Mouse (Mus musculus): ENCODE measurements around the gene Tpmt. TPM values are rescaled to one million over a fixed set of nuclear protein-coding genes. Genes with fewer than 3 reads are reported as not detected.

The Tpmt gene
- polyA plus RNA-seq (2015; fragmentation: Nextera tagmentation; extraction: Ambion mirVana) = 13.6 and 13.9 TPM in 2 replicates

DNA sequence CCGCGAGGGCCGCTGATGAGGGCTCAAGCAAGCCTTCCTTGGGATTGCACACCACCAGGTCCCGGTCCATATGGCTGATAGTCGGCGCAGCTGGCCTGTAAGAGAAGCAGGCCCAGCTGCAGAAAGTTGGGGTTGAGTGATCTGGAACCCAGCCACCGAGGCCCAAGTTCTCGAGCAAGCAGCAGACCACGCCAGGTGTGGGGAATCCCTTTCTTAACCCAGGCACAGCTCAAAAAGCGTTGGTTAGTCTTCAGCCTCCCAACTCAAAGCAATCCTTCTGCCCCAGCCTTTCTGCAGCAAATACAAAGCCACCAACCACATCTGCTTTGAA, at the start of gene Tpmt:
Tpmt (minus strand) TSS at position 121 of the 331 bp plus-strand sequence.
- ATAC-seq (replicated peaks; ENCODE audit: insufficient number of reproducible peaks, insufficient read depth, low FRiP score, low read depth) = no peak

DNA sequence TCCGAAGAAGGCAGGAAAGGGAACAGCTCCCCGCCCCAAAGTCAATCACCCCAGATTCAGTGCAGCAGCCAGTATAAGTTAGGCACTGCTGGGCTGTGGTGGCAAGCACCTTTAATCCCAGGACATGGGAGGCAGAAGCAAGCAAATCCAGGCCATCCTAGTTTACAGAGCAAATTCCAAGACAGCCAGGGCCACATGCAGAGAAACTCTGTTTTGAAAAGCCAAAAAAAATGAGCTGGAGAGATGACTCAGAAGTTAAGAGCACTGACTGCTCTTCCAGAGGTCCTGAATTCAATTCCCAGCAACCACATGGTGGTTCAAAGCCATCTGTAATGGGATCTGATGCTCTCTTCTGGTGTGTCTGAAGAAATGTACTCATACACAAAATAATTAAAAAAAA, 49.3 kb upstream of the Tpmt start:
- WGBS = 94% methylated on average over 2 of the region's 2 CpGs

More for the DNA sequence above, at the start of gene Tpmt:
- Histone ChIP-seq H3K9ac (peak within 1 kb of the TSS; percentile 87), H3K9me3 (replicated peaks) (no peaks in the 10 kb centered on the region), H3K36me3 (peaks cover 8% of the 10 kb centered on the region; the same call in 1 of the 2 replicates), H3K4me1 (replicated peaks) (peaks cover 11% of the 10 kb centered on the region), H3K4me2 (peak within 1 kb of the TSS; percentile 99), H3K4me3 (peak within 1 kb of the TSS; percentile 89), H3K27ac (peak within 1 kb of the TSS; percentile 59; the same call in 1 of the 2 replicates), H3K27me3 (no peaks in the 10 kb centered on the region)
- 16% methylated on average over 10 of the region's 10 CpGs for WGBS

DNA sequence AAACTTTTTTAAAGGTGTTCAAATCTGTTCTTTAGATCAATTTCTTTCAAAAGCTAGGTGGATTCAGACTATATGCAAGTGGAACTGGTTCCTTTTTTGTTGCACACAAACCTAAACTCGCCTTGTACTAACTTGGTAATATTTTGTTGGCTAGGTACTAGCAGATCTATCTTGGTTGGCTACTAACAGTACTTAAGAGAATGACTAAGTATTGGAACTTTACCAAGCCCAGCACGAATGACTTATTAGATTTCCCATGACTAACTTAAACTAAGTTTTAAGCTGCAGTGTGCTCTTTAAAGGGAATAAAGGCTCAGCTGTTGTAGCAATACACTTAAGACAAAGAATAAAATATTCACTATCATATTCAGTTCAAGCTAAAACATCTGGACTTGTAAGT, 44.7 kb upstream of the Tpmt start:
- Histone ChIP-seq H3K4me3 (no peak overlapping the region), H3K9me3 (replicated peaks) (no peaks in the 10 kb centered on the region), H3K4me1 (replicated peaks) (no peaks in the 10 kb centered on the region), H3K4me2 (no peak overlapping the region), H3K36me3 (peaks cover 58% of the 10 kb centered on the region), H3K9ac (no peak overlapping the region), H3K27ac (no peak overlapping the region), H3K27me3 (no peaks in the 10 kb centered on the region)
- 79% methylated on average over 2 of the region's 2 CpGs for WGBS
- ATAC-seq (replicated peaks; ENCODE audit: insufficient number of reproducible peaks, insufficient read depth, low FRiP score, low read depth) = no peak

More for the DNA sequence above, 49.3 kb upstream of the Tpmt start:
- Histone ChIP-seq H3K4me1 (replicated peaks) (peaks cover 12% of the 10 kb centered on the region), H3K27me3 (no peaks in the 10 kb centered on the region), H3K9ac (no peak overlapping the region), H3K27ac (no peak overlapping the region), H3K36me3 (peaks cover 54% of the 10 kb centered on the region), H3K9me3 (replicated peaks) (no peaks in the 10 kb centered on the region), H3K4me3 (no peak overlapping the region), H3K4me2 (no peak overlapping the region)
- no peak for ATAC-seq (replicated peaks; ENCODE audit: insufficient number of reproducible peaks, insufficient read depth, low FRiP score, low read depth)

DNA sequence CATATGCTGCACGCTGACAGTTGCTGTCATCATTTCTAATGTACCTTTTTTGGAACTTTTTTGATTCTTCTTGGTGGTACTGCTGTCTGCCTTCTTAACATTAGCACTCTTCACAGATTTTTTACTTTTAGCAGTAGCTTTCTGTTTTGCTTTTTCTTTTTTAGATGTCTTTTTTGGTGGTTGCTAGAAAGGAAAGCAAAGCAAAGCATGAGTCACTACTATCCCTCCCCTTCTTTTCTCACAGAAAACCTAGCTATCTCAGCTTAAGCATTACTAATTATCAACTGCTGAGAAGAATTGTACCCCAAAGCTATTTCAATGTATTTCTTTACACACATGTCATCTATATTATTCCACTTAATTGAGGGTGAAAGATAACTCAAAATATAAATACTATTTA, 43.9 kb upstream of the Tpmt start:
- H3K27me3 ChIP-seq = no peaks in the 10 kb centered on the region
- H3K27ac ChIP-seq = no peak overlapping the region
- H3K9ac ChIP-seq = no peak overlapping the region
- no peaks in the 10 kb centered on the region for H3K9me3 ChIP-seq (replicated peaks)
- H3K36me3 ChIP-seq = peaks cover 51% of the 10 kb centered on the region
- no peak for ATAC-seq (replicated peaks; ENCODE audit: insufficient number of reproducible peaks, insufficient read depth, low FRiP score, low read depth)
- no peaks in the 10 kb centered on the region for H3K4me1 ChIP-seq (replicated peaks)
- 84% methylated on average over 1 of the region's 1 CpGs for WGBS
- no peak overlapping the region for H3K4me3 ChIP-seq
- no peak overlapping the region for H3K4me2 ChIP-seq

DNA sequence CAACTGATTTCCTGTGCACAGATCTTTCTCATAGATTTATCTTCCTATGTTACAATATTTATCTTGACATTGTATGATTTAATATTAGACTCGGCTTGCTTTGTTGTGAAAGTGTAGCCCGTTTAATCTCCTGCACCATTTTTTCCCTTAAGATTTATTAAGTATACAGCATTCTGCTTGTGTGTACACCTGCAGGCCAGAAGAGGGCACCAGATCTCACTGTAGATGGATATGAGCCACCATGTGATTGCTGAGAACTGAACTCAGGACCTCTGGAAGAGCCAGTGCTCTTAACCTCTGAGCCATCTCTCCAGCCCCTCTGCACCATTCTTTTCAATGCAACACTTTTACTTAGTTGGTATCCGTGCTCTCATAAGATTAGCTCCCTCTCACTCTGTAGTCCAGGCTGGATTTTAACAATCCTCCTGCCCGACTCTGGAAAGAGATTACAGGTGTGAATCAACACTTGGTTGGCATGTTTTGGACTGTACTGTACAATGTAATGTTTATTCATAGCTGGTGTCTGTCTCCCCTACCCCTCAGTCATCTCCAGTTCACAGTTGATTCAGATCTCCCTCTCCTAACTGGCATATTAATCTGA, 36.5 kb upstream of the Tpmt start:
- no peak overlapping the region for H3K4me2 ChIP-seq
- WGBS = 88% methylated on average over 4 of the region's 4 CpGs
- H3K36me3 ChIP-seq = peaks cover 22% of the 10 kb centered on the region

DNA sequence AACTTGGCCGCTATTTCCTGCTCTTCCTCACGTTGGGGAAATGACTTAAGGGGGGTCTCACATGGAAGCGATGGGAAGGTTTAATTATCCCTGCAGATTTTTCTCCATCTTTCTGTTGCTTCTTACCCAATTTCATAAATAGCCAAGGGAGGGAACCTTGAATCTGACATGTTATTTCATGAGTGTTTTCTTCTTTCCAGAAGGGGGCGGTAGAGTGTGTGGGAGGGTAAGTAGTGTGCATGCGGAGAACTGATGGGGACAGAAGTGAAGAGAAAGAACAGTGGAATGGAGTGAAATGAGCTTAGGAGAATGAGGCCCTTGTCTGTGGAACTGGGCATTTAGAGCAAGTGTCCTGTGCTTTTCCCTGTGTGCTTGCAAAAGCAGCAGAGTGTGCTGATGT, 34.3 kb upstream of the Tpmt start:
- Histone ChIP-seq H3K4me2 (no peak overlapping the region), H3K4me1 (replicated peaks) (no peaks in the 10 kb centered on the region), H3K27me3 (no peaks in the 10 kb centered on the region), H3K9me3 (replicated peaks) (no peaks in the 10 kb centered on the region), H3K4me3 (no peak overlapping the region), H3K36me3 (peaks cover 22% of the 10 kb centered on the region), H3K9ac (no peak overlapping the region), H3K27ac (no peak overlapping the region)
- ATAC-seq (replicated peaks; ENCODE audit: insufficient number of reproducible peaks, insufficient read depth, low FRiP score, low read depth) = no peak
- 72% methylated on average over 5 of the region's 5 CpGs for WGBS

More for the DNA sequence above, 36.5 kb upstream of the Tpmt start:
- Histone ChIP-seq H3K4me1 (replicated peaks) (no peaks in the 10 kb centered on the region), H3K9ac (no peak overlapping the region), H3K27me3 (no peaks in the 10 kb centered on the region), H3K27ac (no peak overlapping the region), H3K4me3 (no peak overlapping the region), H3K9me3 (replicated peaks) (no peaks in the 10 kb centered on the region)
- no peak for ATAC-seq (replicated peaks; ENCODE audit: insufficient number of reproducible peaks, insufficient read depth, low FRiP score, low read depth)

DNA sequence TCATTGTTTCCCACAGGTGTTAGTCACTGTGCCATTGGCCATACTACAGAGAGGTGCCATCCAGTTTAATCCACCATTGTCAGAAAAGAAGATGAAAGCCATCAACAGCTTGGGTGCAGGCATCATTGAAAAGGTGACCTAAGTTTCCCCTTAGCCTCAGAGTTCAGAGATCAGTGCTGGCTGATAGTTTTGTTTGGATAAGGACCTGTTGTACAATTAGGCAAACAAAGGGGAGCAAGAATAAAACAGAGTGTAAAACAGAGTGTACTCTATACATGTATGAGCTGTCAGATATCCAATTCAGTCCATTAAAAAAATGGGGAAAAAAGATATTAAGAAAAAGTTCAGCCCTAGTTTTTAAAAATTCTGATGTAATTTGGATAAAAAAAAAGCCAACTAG, 32.8 kb upstream of the Tpmt start:
- Histone ChIP-seq H3K27me3 (no peaks in the 10 kb centered on the region), H3K9me3 (replicated peaks) (no peaks in the 10 kb centered on the region), H3K27ac (no peak overlapping the region), H3K4me3 (no peak overlapping the region), H3K4me1 (replicated peaks) (no peaks in the 10 kb centered on the region), H3K4me2 (no peak overlapping the region), H3K36me3 (peaks cover 27% of the 10 kb centered on the region), H3K9ac (no peak overlapping the region)
- no peak for ATAC-seq (replicated peaks; ENCODE audit: insufficient number of reproducible peaks, insufficient read depth, low FRiP score, low read depth)

DNA sequence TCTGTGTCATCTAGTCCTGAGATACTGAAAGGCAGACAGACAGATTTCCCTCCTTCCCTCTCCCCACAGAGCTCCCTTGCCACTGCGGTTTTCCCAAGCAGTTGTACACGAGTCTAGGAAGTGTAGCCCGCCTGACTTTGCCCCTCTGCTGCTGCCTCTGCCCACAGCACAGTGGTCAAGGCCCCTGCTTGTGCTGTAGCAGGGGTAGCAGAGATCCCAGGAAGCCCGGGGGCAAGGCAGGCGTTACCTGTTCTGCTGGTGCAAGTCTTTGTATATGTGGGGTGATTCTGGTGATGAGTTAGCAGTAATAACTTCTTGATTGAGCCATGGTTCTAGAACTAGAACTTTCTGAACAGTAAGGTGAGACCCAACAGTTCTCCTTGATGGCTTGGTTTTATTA, 31.6 kb upstream of the Tpmt start:
- no peak overlapping the region for H3K4me2 ChIP-seq
- H3K27me3 ChIP-seq = no peaks in the 10 kb centered on the region
- no peak overlapping the region for H3K9ac ChIP-seq
- no peak overlapping the region for H3K27ac ChIP-seq
- WGBS = 75% methylated on average over 5 of the region's 5 CpGs
- H3K4me3 ChIP-seq = no peak overlapping the region
- no peaks in the 10 kb centered on the region for H3K9me3 ChIP-seq (replicated peaks)
- H3K4me1 ChIP-seq (replicated peaks) = no peaks in the 10 kb centered on the region
- no peak for ATAC-seq (replicated peaks; ENCODE audit: insufficient number of reproducible peaks, insufficient read depth, low FRiP score, low read depth)
- H3K36me3 ChIP-seq = peaks cover 29% of the 10 kb centered on the region

DNA sequence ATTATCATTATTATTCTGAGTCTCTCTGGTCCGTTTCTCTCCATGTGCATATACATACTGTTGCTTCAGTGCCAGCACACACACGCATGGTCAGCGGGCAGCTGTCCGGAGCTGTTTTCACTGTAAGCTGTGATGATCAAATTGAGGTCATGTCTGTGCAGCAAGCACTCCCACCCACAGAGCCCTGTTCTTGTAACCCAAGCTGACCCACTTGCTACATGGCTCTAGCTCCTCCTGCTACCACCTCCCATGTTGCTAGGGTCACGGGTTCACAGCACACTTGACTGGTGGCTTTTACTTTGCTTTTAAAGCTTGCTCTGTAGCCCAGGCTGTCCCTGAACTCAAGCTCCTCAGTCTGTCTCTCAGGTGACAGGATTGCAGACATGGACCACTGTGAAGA, 27.9 kb upstream of the Tpmt start:
- Histone ChIP-seq H3K4me2 (no peak overlapping the region), H3K36me3 (peaks cover 18% of the 10 kb centered on the region), H3K9ac (no peak overlapping the region), H3K4me3 (no peak overlapping the region), H3K27me3 (no peaks in the 10 kb centered on the region), H3K9me3 (replicated peaks) (no peaks in the 10 kb centered on the region), H3K4me1 (replicated peaks) (no peaks in the 10 kb centered on the region), H3K27ac (no peak overlapping the region)
- ATAC-seq (replicated peaks; ENCODE audit: insufficient number of reproducible peaks, insufficient read depth, low FRiP score, low read depth) = no peak
- 87% methylated on average over 5 of the region's 5 CpGs for WGBS

DNA sequence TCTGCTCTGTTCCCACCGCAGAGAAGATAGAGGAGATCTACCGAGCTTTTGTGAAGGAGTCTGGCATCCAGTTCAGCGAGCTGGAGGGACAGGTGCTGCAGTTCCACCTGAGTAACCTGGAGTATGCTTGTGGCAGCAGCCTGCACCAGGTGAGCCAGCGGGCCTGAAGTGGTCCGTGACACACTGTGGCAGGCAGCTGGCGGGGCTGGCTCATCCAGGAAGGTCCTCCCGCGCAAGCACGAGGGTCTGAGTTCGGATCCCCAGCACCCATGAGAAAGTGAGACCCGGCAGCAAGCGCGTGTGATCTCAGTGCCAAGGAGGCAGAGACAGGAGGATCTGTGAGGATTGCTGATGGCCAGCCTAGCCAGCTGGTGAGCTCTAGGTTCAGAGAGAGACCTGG, 27.3 kb upstream of the Tpmt start:
- H3K4me1 ChIP-seq (replicated peaks) = no peaks in the 10 kb centered on the region
- H3K9me3 ChIP-seq (replicated peaks) = no peaks in the 10 kb centered on the region
- no peak for ATAC-seq (replicated peaks; ENCODE audit: insufficient number of reproducible peaks, insufficient read depth, low FRiP score, low read depth)
- no peak overlapping the region for H3K27ac ChIP-seq
- 89% methylated on average over 13 of the region's 13 CpGs for WGBS
- no peaks in the 10 kb centered on the region for H3K27me3 ChIP-seq
- H3K4me3 ChIP-seq = no peak overlapping the region
- peaks cover 18% of the 10 kb centered on the region for H3K36me3 ChIP-seq
- no peak overlapping the region for H3K4me2 ChIP-seq
- H3K9ac ChIP-seq = no peak overlapping the region

DNA sequence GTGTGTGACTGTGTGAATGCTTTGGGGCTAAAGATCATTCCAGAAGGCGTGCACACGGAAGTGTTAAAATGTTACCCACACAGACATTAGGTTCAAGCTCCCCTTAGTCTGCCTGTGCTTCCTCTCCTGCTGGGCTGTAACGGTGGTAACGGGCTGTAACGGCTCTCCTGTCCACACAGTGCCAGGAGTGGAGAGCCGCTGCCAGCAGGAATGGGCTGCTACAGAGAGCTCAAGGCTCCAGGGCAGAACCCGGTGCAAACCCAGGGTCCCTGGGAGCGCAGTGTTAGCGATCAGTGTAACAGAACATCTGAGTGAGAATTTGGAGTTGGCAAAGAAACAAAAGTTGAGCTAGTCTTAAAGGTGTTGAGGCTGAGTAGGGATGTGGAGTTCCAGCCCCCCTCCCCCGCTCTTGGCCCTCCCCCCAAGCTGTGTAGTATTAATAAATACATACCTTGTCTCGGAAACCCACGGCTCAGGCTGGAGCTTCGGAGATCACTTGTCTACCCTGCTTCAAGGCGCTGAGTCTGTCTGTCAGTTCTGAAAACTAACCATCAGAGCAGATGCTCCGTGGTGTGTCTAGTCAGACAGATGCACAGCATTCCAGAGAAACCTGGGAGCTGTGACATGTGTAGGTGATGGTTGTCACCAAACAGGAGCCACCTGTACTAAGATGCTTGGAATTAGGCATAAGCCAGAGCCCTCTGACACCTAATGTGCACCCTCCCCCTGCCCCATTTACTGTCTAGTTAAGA, 26.0 kb upstream of the Tpmt start:
- Histone ChIP-seq H3K27ac (no peak overlapping the region), H3K4me2 (no peak overlapping the region), H3K4me1 (replicated peaks) (no peaks in the 10 kb centered on the region), H3K36me3 (peaks cover 18% of the 10 kb centered on the region), H3K4me3 (no peak overlapping the region), H3K9me3 (replicated peaks) (no peaks in the 10 kb centered on the region), H3K9ac (no peak overlapping the region), H3K27me3 (no peaks in the 10 kb centered on the region)
- 79% methylated on average over 15 of the region's 15 CpGs for WGBS
- ATAC-seq (replicated peaks; ENCODE audit: insufficient number of reproducible peaks, insufficient read depth, low FRiP score, low read depth) = no peak

DNA sequence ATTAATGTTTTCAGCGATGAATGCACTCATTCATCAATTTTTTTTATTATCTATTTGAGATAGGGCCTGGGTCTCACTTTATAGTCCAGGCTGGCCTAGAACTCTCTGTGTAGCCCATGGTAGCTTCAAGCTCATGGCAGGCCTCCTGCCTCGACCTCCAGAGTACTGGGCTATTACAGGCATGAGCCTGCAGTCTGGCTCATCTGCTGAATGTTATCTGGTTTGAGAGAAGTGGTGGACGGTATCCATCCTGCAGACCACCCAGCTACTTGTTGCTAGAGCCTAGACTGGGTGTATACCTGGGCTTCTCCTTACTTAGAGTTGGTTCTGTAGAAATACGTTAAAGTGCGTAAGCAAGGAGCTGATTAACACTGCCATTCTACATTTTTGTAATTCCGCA, 22.5 kb upstream of the Tpmt start:
- no peak overlapping the region for H3K27ac ChIP-seq
- ATAC-seq (replicated peaks; ENCODE audit: insufficient number of reproducible peaks, insufficient read depth, low FRiP score, low read depth) = no peak
- WGBS = 84% methylated on average over 6 of the region's 6 CpGs
- no peaks in the 10 kb centered on the region for H3K27me3 ChIP-seq
- H3K36me3 ChIP-seq = 0 out of 2 replicates have a peak, but pooled peaks cover under 1% of the 10 kb centered on the region
- no peaks in the 10 kb centered on the region for H3K9me3 ChIP-seq (replicated peaks)
- no peak overlapping the region for H3K9ac ChIP-seq
- no peak overlapping the region for H3K4me3 ChIP-seq
- H3K4me2 ChIP-seq = no peak overlapping the region
- no peaks in the 10 kb centered on the region for H3K4me1 ChIP-seq (replicated peaks)
